Mouse (Mus musculus) embryonic fibroblast, embryonic 13.5 days (primary cell): ENCODE results near the gene Srr.

ENCODE experiments used
- CTCF ChIP-seq: IDR thresholded peaks from 2 replicates; pipeline ENCODE4 v1.5.1; 2011; ENCODE audit warnings: mild to moderate bottlenecking, control low read depth, low read length, moderate library complexity, borderline replicate concordance; ENCODE audit not compliant: insufficient read depth
- POLR2A ChIP-seq: IDR thresholded peaks from 2 replicates; pipeline ENCODE4 v1.6.1; 2011; ENCODE audit warnings: low read depth, mild to moderate bottlenecking, control low read depth, low read length, moderate library complexity

DNA sequence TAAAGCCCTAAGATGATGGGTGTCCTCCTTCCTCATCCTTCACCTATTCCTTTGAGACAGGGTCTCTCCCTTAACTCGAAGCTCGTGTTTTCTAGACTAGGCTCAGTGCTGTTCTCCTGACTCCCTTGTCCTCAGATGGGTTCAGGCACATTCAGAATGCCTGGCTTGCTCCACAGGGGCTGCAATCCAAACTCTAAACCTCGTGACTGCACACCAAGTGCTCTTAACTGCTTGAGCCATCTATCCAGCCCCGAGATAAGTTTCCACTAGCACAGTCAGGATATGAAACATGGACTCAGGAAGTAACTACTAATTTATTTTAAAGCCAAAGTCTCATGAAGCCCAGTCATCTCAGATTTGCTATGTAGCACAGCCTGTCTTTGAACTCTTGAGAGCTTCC lies 55.2 kb downstream of the Srr start:
- TF ChIP-seq CTCF = no peak
- TF ChIP-seq POLR2A = no peak
